Mouse (Mus musculus): ENCODE measurements at regions not wholly inside any gene's neighbourhood (a gene's known extent, or its start where the extent isn't known, plus 50 kb on each side); places are given as distances from the start of the nearest gene placed in this dataset.

DNA sequence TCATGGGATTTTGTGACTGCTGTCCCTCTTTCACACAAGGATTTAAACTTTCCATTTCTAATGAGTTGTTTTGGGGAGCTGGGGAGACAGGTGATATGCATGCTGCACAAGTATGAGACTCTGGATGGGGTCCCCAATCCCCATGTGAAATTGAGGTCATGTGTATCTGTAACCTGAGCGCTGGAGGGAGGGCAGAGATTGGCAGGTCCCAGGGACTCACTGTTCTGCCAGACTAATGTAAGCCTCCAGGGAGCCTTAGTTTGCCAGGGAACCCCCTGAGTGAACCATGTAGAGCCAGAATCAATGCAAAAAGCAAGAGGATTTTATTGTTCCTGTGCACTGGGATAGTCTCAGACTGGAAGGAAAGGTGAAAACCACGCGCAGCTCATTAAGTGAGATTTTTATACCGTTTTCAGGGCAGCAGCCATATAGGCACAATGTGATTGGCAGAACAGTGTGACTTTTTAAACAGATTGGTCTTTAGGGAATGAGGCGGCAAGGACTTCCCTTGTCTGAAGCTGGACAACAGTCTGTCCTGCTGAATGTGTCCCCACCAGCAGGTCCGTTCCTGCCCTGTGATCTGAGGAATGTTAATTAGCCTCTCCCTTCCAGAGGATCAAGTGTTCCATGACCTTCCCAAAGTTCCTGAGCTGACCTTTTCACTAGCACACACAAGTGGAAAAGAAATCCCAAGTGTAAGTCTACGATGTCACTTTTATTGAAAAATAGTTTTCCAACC is 59.9 kb upstream of the Oxgr1 start:
- no peaks in the 10 kb centered on the region for H3K4me1 ChIP-seq (replicated peaks; ENCODE audit: control insufficient read depth, insufficient read depth, low read length)
- no peak overlapping the region for H3K27ac ChIP-seq
- no peak for DNase-seq (ENCODE audit: low spot score)
- H3K4me2 ChIP-seq (replicated peaks): no peak overlapping the region
- no peaks in the 10 kb centered on the region for H3K36me3 ChIP-seq (replicated peaks; ENCODE audit: control insufficient read depth, insufficient read depth)
- H3K9me3 ChIP-seq (ENCODE audit: control insufficient read depth, low read length): 0 out of 2 replicates have a peak, but pooled peaks cover 3% of the 10 kb centered on the region
- WGBS: 42% methylated on average over 7 of the region's 7 CpGs
- H3K4me3 ChIP-seq (replicated peaks; ENCODE audit: low read length): no peak overlapping the region
- no peak for ATAC-seq (ENCODE audit: low FRiP score)
- no peaks in the 10 kb centered on the region for H3K27me3 ChIP-seq (ENCODE audit: control insufficient read depth, insufficient read depth, low read length)
- no peak overlapping the region for H3K9ac ChIP-seq

DNA sequence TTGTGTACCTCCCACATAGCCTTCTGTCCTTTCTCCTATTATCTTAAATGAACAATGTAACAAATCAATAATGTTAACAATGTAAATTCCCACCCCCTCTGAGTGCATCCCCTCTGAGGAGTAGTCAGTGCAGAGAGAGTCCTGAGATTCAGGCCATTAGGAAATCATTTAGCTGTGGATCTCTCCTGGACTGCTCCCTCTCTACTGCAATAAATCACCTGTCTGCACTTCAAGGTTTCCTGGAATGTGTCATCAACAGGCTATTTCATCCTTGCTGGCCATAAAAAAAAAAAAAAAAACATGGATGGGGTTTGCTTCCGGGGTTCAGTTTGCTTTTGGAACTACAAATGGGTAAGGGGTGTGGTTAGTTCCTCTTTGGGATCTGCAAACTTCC is 60.5 kb upstream of the Oxgr1 start:
- no peak for DNase-seq (ENCODE audit: low spot score)
- ATAC-seq (ENCODE audit: low FRiP score): no peak
- 58% methylated on average over 1 of the region's 1 CpGs for WGBS

DNA sequence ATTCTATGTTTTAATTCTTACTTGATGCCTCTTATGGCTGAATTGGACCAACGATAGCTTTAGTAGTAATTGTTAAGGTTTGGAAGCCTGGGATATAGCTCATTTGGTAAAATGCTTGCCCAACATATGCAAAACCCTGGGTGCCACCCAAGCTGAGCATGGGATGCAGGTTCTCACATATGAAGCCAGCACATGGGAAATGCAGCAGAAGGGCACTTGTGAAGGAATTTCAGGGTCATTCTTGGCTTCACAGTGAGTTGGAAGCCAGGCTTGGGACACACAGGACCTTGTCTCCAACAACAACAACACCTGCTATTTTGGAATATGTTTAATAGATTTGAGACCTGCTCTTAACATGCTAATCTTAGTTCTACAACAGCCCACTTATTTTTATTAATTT is 67.6 kb upstream of the Oxgr1 start:
- Histone ChIP-seq H3K27me3 (ENCODE audit: control insufficient read depth, insufficient read depth, low read length) (no peaks in the 10 kb centered on the region), H3K4me1 (replicated peaks; ENCODE audit: control insufficient read depth, insufficient read depth, low read length) (no peaks in the 10 kb centered on the region), H3K4me3 (replicated peaks; ENCODE audit: low read length) (no peak overlapping the region), H3K4me2 (replicated peaks) (no peak overlapping the region), H3K9ac (no peak overlapping the region), H3K36me3 (replicated peaks; ENCODE audit: control insufficient read depth, insufficient read depth) (no peaks in the 10 kb centered on the region), H3K9me3 (ENCODE audit: control insufficient read depth, low read length) (0 out of 2 replicates have a peak, but pooled peaks cover 3% of the 10 kb centered on the region), H3K27ac (no peak overlapping the region)
- DNase-seq (ENCODE audit: low spot score) (no peak), ATAC-seq (ENCODE audit: low FRiP score) (no peak)
- 98% methylated on average over 1 of the region's 1 CpGs for WGBS

More for the DNA sequence above, 60.5 kb upstream of the Oxgr1 start:
- Histone ChIP-seq H3K9me3 (ENCODE audit: control insufficient read depth, low read length) (0 out of 2 replicates have a peak, but pooled peaks cover 3% of the 10 kb centered on the region), H3K27ac (no peak overlapping the region), H3K9ac (no peak overlapping the region), H3K27me3 (ENCODE audit: control insufficient read depth, insufficient read depth, low read length) (no peaks in the 10 kb centered on the region), H3K4me2 (replicated peaks) (no peak overlapping the region), H3K4me1 (replicated peaks; ENCODE audit: control insufficient read depth, insufficient read depth, low read length) (no peaks in the 10 kb centered on the region), H3K36me3 (replicated peaks; ENCODE audit: control insufficient read depth, insufficient read depth) (no peaks in the 10 kb centered on the region), H3K4me3 (replicated peaks; ENCODE audit: low read length) (no peak overlapping the region)

GRCm38 (mm10) chr14:120113316-120113715 is 71.1 kb upstream of the Oxgr1 start:
- H3K27me3 ChIP-seq (ENCODE audit: control insufficient read depth, insufficient read depth, low read length): no peaks in the 10 kb centered on the region
- WGBS: 77% methylated on average over 4 of the region's 4 CpGs
- no peaks in the 10 kb centered on the region for H3K36me3 ChIP-seq (replicated peaks; ENCODE audit: control insufficient read depth, insufficient read depth)
- H3K27ac ChIP-seq: no peak overlapping the region
- H3K9ac ChIP-seq: no peak overlapping the region
- no peaks in the 10 kb centered on the region for H3K9me3 ChIP-seq (ENCODE audit: control insufficient read depth, low read length)
- no peak for DNase-seq (ENCODE audit: low spot score)
- H3K4me3 ChIP-seq (replicated peaks; ENCODE audit: low read length): no peak overlapping the region
- no peak overlapping the region for H3K4me2 ChIP-seq (replicated peaks)
- no peak for ATAC-seq (ENCODE audit: low FRiP score)
- no peaks in the 10 kb centered on the region for H3K4me1 ChIP-seq (replicated peaks; ENCODE audit: control insufficient read depth, insufficient read depth, low read length)

DNA sequence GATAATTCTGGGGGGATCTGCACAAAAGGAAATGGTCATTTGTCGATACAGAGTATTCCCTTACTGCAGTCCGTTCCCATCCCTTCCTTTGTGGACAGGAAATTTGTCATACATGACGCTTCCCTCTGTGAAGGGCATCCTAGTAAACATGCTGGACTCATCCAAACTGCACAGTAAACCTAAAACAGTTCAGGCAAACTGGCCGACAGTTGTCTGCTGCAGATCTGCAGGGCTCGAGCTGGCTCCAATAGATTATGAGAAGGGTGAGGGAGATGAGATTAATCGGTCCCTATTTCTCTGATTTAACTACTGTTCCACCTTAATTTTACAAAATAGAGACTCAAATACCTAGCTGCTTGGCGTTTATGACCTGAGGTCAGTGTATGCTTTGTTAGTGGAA is 76.3 kb upstream of the Oxgr1 start:
- H3K27me3 ChIP-seq (ENCODE audit: control insufficient read depth, insufficient read depth, low read length): no peaks in the 10 kb centered on the region
- DNase-seq (ENCODE audit: low spot score) (no peak), ATAC-seq (ENCODE audit: low FRiP score) (no peak)
- 93% methylated on average over 7 of the region's 7 CpGs for WGBS
- no peaks in the 10 kb centered on the region for H3K4me1 ChIP-seq (replicated peaks; ENCODE audit: control insufficient read depth, insufficient read depth, low read length)
- H3K9me3 ChIP-seq (ENCODE audit: control insufficient read depth, low read length): no peaks in the 10 kb centered on the region
- no peak overlapping the region for H3K4me3 ChIP-seq (replicated peaks; ENCODE audit: low read length)
- no peak overlapping the region for H3K27ac ChIP-seq
- no peaks in the 10 kb centered on the region for H3K36me3 ChIP-seq (replicated peaks; ENCODE audit: control insufficient read depth, insufficient read depth)
- no peak overlapping the region for H3K9ac ChIP-seq
- H3K4me2 ChIP-seq (replicated peaks): no peak overlapping the region

DNA sequence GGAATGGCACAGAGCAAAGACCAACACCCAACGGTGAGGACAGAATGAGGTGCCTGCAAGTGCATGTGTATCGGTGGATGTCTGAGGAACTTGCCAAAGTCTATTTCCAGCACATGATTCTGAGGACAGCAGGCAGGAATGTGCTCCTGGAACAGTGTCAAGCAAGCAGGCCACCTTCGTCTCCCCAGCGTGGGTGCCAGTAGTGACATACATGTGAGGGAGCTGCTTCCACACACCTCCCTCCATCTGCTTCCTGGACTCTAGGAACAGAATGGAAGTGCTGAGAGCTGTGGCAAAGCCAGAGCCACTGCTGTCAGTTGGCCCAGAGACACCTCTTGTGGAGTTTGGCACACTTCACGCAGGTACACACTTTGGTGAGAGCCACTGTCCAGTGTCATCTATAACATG is 76.9 kb upstream of the Oxgr1 start:
- ATAC-seq (ENCODE audit: low FRiP score) (no peak), DNase-seq (ENCODE audit: low spot score) (no peak)
- H3K36me3 ChIP-seq (replicated peaks; ENCODE audit: control insufficient read depth, insufficient read depth): no peaks in the 10 kb centered on the region
- no peaks in the 10 kb centered on the region for H3K27me3 ChIP-seq (ENCODE audit: control insufficient read depth, insufficient read depth, low read length)
- no peak overlapping the region for H3K4me3 ChIP-seq (replicated peaks; ENCODE audit: low read length)
- H3K4me1 ChIP-seq (replicated peaks; ENCODE audit: control insufficient read depth, insufficient read depth, low read length): no peaks in the 10 kb centered on the region
- WGBS: 93% methylated on average over 5 of the region's 5 CpGs
- H3K4me2 ChIP-seq (replicated peaks): no peak overlapping the region
- H3K27ac ChIP-seq: no peak overlapping the region
- H3K9me3 ChIP-seq (ENCODE audit: control insufficient read depth, low read length): no peaks in the 10 kb centered on the region
- no peak overlapping the region for H3K9ac ChIP-seq

DNA sequence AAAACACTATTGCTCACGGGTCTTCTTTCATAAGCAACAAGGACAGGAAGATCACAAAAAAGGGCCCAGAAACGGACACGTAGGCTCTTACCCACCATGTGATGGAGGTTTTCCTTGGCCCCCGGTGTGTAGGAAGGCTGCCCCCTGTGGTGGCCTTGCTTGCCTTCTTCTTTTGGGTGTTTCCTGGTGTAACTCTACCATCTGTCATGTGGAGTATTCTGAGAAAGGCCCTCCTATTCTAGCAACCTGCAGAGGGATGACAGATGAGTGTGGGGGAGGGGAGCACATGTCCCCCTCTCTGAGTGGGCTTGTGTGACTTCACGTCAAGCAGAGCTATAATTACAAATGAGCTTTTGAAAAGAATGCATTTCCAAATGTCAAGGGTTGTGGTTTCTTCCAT is 77.3 kb upstream of the Oxgr1 start:
- Histone ChIP-seq H3K4me1 (replicated peaks; ENCODE audit: control insufficient read depth, insufficient read depth, low read length) (no peaks in the 10 kb centered on the region), H3K27ac (no peak overlapping the region), H3K9me3 (ENCODE audit: control insufficient read depth, low read length) (no peaks in the 10 kb centered on the region), H3K27me3 (ENCODE audit: control insufficient read depth, insufficient read depth, low read length) (no peaks in the 10 kb centered on the region), H3K4me3 (replicated peaks; ENCODE audit: low read length) (no peak overlapping the region), H3K36me3 (replicated peaks; ENCODE audit: control insufficient read depth, insufficient read depth) (no peaks in the 10 kb centered on the region), H3K9ac (no peak overlapping the region), H3K4me2 (replicated peaks) (no peak overlapping the region)
- WGBS: 59% methylated on average over 5 of the region's 5 CpGs
- DNase-seq (ENCODE audit: low spot score): no peak
- ATAC-seq (ENCODE audit: low FRiP score): no peak

DNA sequence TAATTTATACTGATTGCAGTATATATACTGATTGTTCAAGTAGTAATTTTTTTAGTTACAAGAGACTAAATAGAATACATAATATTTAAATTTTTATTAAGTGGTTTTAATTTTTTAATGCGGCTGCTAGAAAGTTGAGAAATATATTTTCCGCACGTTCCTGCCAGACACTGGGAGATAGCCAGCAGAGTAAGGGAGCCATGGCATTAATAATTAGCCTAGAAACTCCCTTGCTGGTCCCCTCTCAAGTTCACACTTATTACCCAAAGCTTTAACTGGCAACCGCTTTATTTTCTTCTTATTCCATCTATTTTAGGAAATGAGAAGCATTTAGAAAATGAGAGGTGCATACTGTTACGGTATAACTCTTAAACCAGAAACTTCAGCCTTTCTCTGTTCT is 78.0 kb upstream of the Oxgr1 start:
- H3K27me3 ChIP-seq (ENCODE audit: control insufficient read depth, insufficient read depth, low read length): no peaks in the 10 kb centered on the region
- H3K4me3 ChIP-seq (replicated peaks; ENCODE audit: low read length): no peak overlapping the region
- ATAC-seq (ENCODE audit: low FRiP score): no peak
- DNase-seq (ENCODE audit: low spot score): no peak
- no peak overlapping the region for H3K4me2 ChIP-seq (replicated peaks)
- no peak overlapping the region for H3K9ac ChIP-seq
- no peak overlapping the region for H3K27ac ChIP-seq
- H3K4me1 ChIP-seq (replicated peaks; ENCODE audit: control insufficient read depth, insufficient read depth, low read length): no peaks in the 10 kb centered on the region
- no peaks in the 10 kb centered on the region for H3K9me3 ChIP-seq (ENCODE audit: control insufficient read depth, low read length)
- H3K36me3 ChIP-seq (replicated peaks; ENCODE audit: control insufficient read depth, insufficient read depth): no peaks in the 10 kb centered on the region
- 95% methylated on average over 5 of the region's 5 CpGs for WGBS

GRCm38 (mm10) chr14:120125315-120125714 is 83.1 kb upstream of the Oxgr1 start:
- no peak for DNase-seq (ENCODE audit: low spot score)
- H3K4me2 ChIP-seq (replicated peaks): no peak overlapping the region
- ATAC-seq (ENCODE audit: low FRiP score): no peak
- H3K27ac ChIP-seq: no peak overlapping the region
- no peak overlapping the region for H3K9ac ChIP-seq
- no peaks in the 10 kb centered on the region for H3K27me3 ChIP-seq (ENCODE audit: control insufficient read depth, insufficient read depth, low read length)
- no peaks in the 10 kb centered on the region for H3K4me1 ChIP-seq (replicated peaks; ENCODE audit: control insufficient read depth, insufficient read depth, low read length)
- no peaks in the 10 kb centered on the region for H3K36me3 ChIP-seq (replicated peaks; ENCODE audit: control insufficient read depth, insufficient read depth)
- 95% methylated on average over 5 of the region's 5 CpGs for WGBS
- H3K9me3 ChIP-seq (ENCODE audit: control insufficient read depth, low read length): no peaks in the 10 kb centered on the region
- H3K4me3 ChIP-seq (replicated peaks; ENCODE audit: low read length): no peak overlapping the region

DNA sequence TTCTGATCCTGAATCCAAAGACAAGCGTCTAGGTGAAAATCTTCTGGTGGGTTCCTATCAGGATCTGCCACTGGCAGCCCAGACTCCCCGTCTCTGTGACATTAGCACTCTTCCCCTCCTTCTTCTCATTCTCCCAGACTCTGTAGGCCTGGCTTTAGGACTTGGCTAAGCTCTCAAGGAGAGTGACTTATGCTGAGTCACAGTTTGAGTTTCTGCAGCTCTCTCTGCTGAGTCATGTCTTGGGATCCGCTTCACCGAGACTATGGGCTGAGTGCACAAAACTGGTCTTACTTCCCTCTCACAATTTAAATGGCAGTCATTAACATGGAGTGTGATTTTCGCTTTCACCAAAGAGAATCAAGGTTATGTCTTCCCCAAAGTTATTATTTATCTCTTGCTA is 85.2 kb upstream of the Oxgr1 start:
- H3K27me3 ChIP-seq (ENCODE audit: control insufficient read depth, insufficient read depth, low read length): no peaks in the 10 kb centered on the region
- H3K9ac ChIP-seq: no peak overlapping the region
- no peak overlapping the region for H3K4me2 ChIP-seq (replicated peaks)
- 87% methylated on average over 5 of the region's 5 CpGs for WGBS
- H3K27ac ChIP-seq: no peak overlapping the region
- H3K4me1 ChIP-seq (replicated peaks; ENCODE audit: control insufficient read depth, insufficient read depth, low read length): no peaks in the 10 kb centered on the region
- no peak for DNase-seq (ENCODE audit: low spot score)
- no peaks in the 10 kb centered on the region for H3K36me3 ChIP-seq (replicated peaks; ENCODE audit: control insufficient read depth, insufficient read depth)
- no peak for ATAC-seq (ENCODE audit: low FRiP score)
- H3K4me3 ChIP-seq (replicated peaks; ENCODE audit: low read length): no peak overlapping the region
- H3K9me3 ChIP-seq (ENCODE audit: control insufficient read depth, low read length): no peaks in the 10 kb centered on the region

Data from hindbrain, embryonic 14.5 days (tissue).